Mouse (Mus musculus): ENCODE measurements around the gene Fcer1g. TPM values are rescaled to one million over a fixed set of nuclear protein-coding genes. Genes with fewer than 3 reads are reported as not detected.

Gene Fcer1g
- polyA plus RNA-seq, 1 experiment from 2014 or later = 19.3 TPM

DNA sequence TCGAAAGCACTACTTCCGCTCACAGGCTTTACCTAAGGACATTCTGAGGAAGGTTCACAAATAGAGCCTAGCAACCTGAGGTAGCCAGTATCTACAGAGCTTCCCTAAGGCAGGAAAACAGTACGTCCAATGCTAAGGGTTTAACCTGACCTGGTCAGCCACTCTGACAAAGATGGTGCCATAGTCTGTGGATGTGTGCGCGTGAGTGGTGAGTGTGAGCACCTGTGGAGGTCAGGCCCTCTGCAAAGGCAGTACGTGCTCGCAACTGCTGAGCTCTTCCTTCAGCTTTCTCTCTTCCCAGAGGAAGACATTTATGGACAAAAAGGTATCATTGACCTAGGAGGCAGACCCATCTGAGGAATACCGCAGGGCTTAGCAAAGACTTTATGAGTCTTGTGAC is 44.3 kb upstream of the Fcer1g start:
- Histone ChIP-seq H3K36me3 (ENCODE audit: control insufficient read depth, insufficient read depth, low read length) (peaks cover 29% of the 10 kb centered on the region), H3K4me1 (ENCODE audit: control insufficient read depth, insufficient read depth, low read length) (peaks cover 17% of the 10 kb centered on the region), H3K9me3 (replicated peaks; ENCODE audit: control insufficient read depth, low read length, poor library complexity, severe bottlenecking) (no peaks in the 10 kb centered on the region), H3K9ac (ENCODE audit: low read depth, low read length) (no peak overlapping the region), H3K27ac (ENCODE audit: low read length) (no peak overlapping the region), H3K4me2 (ENCODE audit: low read length) (no peak overlapping the region), H3K4me3 (ENCODE audit: low read depth, low read length) (no peak overlapping the region), H3K27me3 (ENCODE audit: control insufficient read depth, insufficient read depth, low read depth, low read length) (no peaks in the 10 kb centered on the region)
- WGBS = 95% methylated on average over 8 of the region's 8 CpGs
- no peak for ATAC-seq

GRCm38 (mm10) chr1:171277736-171278135 is 43.6 kb upstream of the Fcer1g start:
- ATAC-seq = no peak
- H3K27ac ChIP-seq (ENCODE audit: low read length) = no peak overlapping the region
- peaks cover 32% of the 10 kb centered on the region for H3K36me3 ChIP-seq (ENCODE audit: control insufficient read depth, insufficient read depth, low read length)
- H3K4me1 ChIP-seq (ENCODE audit: control insufficient read depth, insufficient read depth, low read length) = peaks cover 17% of the 10 kb centered on the region
- H3K4me3 ChIP-seq (ENCODE audit: low read depth, low read length) = no peak overlapping the region
- H3K9ac ChIP-seq (ENCODE audit: low read depth, low read length) = no peak overlapping the region
- H3K4me2 ChIP-seq (ENCODE audit: low read length) = no peak overlapping the region
- WGBS = 90% methylated on average over 10 of the region's 10 CpGs
- no peaks in the 10 kb centered on the region for H3K27me3 ChIP-seq (ENCODE audit: control insufficient read depth, insufficient read depth, low read depth, low read length)
- no peaks in the 10 kb centered on the region for H3K9me3 ChIP-seq (replicated peaks; ENCODE audit: control insufficient read depth, low read length, poor library complexity, severe bottlenecking)

DNA sequence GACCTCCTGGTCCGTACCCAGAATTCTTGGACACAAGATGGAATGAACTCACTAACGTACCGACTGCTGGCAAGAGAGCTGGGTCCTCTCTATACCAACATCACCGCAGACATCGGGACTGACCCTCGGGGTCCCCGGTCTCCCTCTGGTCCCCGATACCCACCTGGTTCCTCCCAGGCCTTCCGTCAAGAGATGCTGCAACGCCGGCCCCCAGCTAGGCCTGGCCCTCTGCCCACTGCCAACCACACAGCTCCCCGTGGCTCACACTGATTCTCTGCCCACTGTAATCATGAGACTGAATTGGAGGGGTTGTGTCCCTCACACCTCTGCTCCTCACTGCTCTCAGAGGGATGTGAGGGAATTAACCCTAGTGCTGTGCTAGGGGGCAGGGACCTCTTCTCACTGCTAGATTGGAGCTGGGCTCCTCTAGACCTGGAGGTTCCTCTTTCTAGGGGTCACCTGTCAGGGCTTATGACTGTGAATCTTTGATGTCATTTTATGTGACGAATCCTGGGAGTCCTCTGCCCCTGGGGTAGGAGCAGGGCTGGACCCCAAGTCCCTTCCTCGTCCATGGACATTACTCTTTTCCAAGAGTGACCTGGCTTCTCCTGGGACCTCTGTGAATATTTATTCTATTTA is 42.1 kb upstream of the Fcer1g start:
- no peak overlapping the region for H3K27ac ChIP-seq (ENCODE audit: low read length)
- H3K4me3 ChIP-seq (ENCODE audit: low read depth, low read length) = no peak overlapping the region
- no peak overlapping the region for H3K4me2 ChIP-seq (ENCODE audit: low read length)
- H3K27me3 ChIP-seq (ENCODE audit: control insufficient read depth, insufficient read depth, low read depth, low read length) = no peaks in the 10 kb centered on the region
- H3K4me1 ChIP-seq (ENCODE audit: control insufficient read depth, insufficient read depth, low read length) = peaks cover 18% of the 10 kb centered on the region
- peaks cover 33% of the 10 kb centered on the region for H3K36me3 ChIP-seq (ENCODE audit: control insufficient read depth, insufficient read depth, low read length)
- WGBS = 92% methylated on average over 14 of the region's 14 CpGs
- H3K9me3 ChIP-seq (replicated peaks; ENCODE audit: control insufficient read depth, low read length, poor library complexity, severe bottlenecking) = no peaks in the 10 kb centered on the region
- ATAC-seq = no peak
- no peak overlapping the region for H3K9ac ChIP-seq (ENCODE audit: low read depth, low read length)

DNA sequence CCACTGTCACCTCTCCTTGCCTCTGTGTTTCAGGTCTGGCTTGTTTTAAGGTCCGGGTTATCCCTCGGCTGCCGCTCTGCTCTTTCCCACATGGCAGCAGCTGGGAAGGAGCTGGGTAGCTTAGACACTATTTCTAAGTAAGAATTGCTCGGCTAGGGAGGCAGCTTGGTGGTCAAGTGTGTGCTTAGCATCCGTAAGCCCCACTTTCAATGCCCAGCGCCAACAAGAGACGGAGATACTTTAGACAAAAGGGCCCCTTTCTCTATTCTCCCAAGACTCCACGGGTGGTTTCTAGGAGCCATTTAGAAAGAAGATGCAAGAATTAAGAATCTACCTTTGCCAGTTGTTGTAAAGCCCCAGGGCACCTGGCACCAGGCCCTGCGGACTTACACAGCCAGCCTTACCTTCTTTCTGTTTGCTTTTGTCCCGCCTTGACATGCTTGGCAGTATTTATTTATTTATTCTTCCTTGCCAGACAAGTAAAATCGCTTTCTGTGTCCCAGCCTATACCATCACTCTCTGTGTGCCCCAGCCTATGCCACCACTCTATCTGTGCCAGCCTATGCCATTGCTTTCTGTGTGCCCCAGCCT is 41.1 kb upstream of the Fcer1g start:
- H3K9me3 ChIP-seq (replicated peaks; ENCODE audit: control insufficient read depth, low read length, poor library complexity, severe bottlenecking) = no peaks in the 10 kb centered on the region
- 75% methylated on average over 11 of the region's 11 CpGs for WGBS
- H3K27me3 ChIP-seq (ENCODE audit: control insufficient read depth, insufficient read depth, low read depth, low read length) = no peaks in the 10 kb centered on the region
- no peak overlapping the region for H3K4me3 ChIP-seq (ENCODE audit: low read depth, low read length)
- no peak overlapping the region for H3K27ac ChIP-seq (ENCODE audit: low read length)
- H3K4me2 ChIP-seq (ENCODE audit: low read length) = no peak overlapping the region
- peaks cover 19% of the 10 kb centered on the region for H3K4me1 ChIP-seq (ENCODE audit: control insufficient read depth, insufficient read depth, low read length)
- ATAC-seq = no peak
- peaks cover 33% of the 10 kb centered on the region for H3K36me3 ChIP-seq (ENCODE audit: control insufficient read depth, insufficient read depth, low read length)
- H3K9ac ChIP-seq (ENCODE audit: low read depth, low read length) = no peak overlapping the region

- no peak overlapping the region for H3K9ac ChIP-seq (ENCODE audit: low read depth, low read length)
- WGBS = 88% methylated on average over 12 of the region's 12 CpGs
- H3K4me3 ChIP-seq (ENCODE audit: low read depth, low read length) = no peak overlapping the region
- no peaks in the 10 kb centered on the region for H3K9me3 ChIP-seq (replicated peaks; ENCODE audit: control insufficient read depth, low read length, poor library complexity, severe bottlenecking)
- no peak overlapping the region for H3K27ac ChIP-seq (ENCODE audit: low read length)
- no peak overlapping the region for H3K4me2 ChIP-seq (ENCODE audit: low read length)
- H3K36me3 ChIP-seq (ENCODE audit: control insufficient read depth, insufficient read depth, low read length) = peaks cover 33% of the 10 kb centered on the region
- H3K27me3 ChIP-seq (ENCODE audit: control insufficient read depth, insufficient read depth, low read depth, low read length) = no peaks in the 10 kb centered on the region
- peaks cover 17% of the 10 kb centered on the region for H3K4me1 ChIP-seq (ENCODE audit: control insufficient read depth, insufficient read depth, low read length)
- no peak for ATAC-seq
These were observed 40.0 kb upstream of the Fcer1g start for GRCm38 (mm10) chr1:171274171-171274570.

- no peak for ATAC-seq
- WGBS = 96% methylated on average over 3 of the region's 3 CpGs
- Histone ChIP-seq H3K4me1 (ENCODE audit: control insufficient read depth, insufficient read depth, low read length) (peaks cover 17% of the 10 kb centered on the region), H3K36me3 (ENCODE audit: control insufficient read depth, insufficient read depth, low read length) (peaks cover 31% of the 10 kb centered on the region), H3K9ac (ENCODE audit: low read depth, low read length) (no peak overlapping the region), H3K4me3 (ENCODE audit: low read depth, low read length) (no peak overlapping the region), H3K27me3 (ENCODE audit: control insufficient read depth, insufficient read depth, low read depth, low read length) (no peaks in the 10 kb centered on the region), H3K27ac (ENCODE audit: low read length) (no peak overlapping the region), H3K4me2 (ENCODE audit: low read length) (no peak overlapping the region), H3K9me3 (replicated peaks; ENCODE audit: control insufficient read depth, low read length, poor library complexity, severe bottlenecking) (no peaks in the 10 kb centered on the region)
These were observed 37.9 kb upstream of the Fcer1g start for GRCm38 (mm10) chr1:171272086-171272485.

GRCm38 (mm10) chr1:171271622-171272021 is 37.5 kb upstream of the Fcer1g start:
- Histone ChIP-seq H3K4me3 (ENCODE audit: low read depth, low read length) (no peak overlapping the region), H3K9me3 (replicated peaks; ENCODE audit: control insufficient read depth, low read length, poor library complexity, severe bottlenecking) (no peaks in the 10 kb centered on the region), H3K36me3 (ENCODE audit: control insufficient read depth, insufficient read depth, low read length) (peaks cover 28% of the 10 kb centered on the region), H3K27ac (ENCODE audit: low read length) (no peak overlapping the region), H3K27me3 (ENCODE audit: control insufficient read depth, insufficient read depth, low read depth, low read length) (no peaks in the 10 kb centered on the region), H3K9ac (ENCODE audit: low read depth, low read length) (no peak overlapping the region), H3K4me1 (ENCODE audit: control insufficient read depth, insufficient read depth, low read length) (peaks cover 17% of the 10 kb centered on the region), H3K4me2 (ENCODE audit: low read length) (peak overlapping the region; percentile 75)
- WGBS = 72% methylated on average over 10 of the region's 10 CpGs
- ATAC-seq = no peak

DNA sequence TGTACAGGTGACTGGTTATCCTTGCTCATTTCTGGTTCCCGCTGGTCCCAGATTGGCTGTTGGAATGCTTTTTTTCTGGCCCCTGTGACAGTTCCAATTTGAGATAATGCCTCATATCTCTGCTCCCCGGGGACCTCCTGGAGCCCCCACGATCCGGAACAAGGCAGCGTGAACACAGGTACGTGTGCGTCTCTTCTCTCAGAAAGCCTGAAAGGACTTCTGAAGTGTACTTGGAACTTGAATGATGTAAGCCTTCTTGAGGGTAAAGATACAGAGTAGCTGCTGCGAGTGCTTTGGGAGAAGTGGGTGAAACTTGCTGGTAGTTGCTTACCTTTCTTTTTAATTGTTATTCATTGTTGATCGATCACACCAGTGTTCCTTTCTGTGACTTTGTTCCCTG is 37.0 kb upstream of the Fcer1g start:
- Histone ChIP-seq H3K9me3 (replicated peaks; ENCODE audit: control insufficient read depth, low read length, poor library complexity, severe bottlenecking) (no peaks in the 10 kb centered on the region), H3K4me2 (ENCODE audit: low read length) (peak overlapping the region; percentile 75), H3K9ac (ENCODE audit: low read depth, low read length) (peak overlapping the region; percentile 82), H3K27me3 (ENCODE audit: control insufficient read depth, insufficient read depth, low read depth, low read length) (no peaks in the 10 kb centered on the region), H3K36me3 (ENCODE audit: control insufficient read depth, insufficient read depth, low read length) (peaks cover 26% of the 10 kb centered on the region), H3K27ac (ENCODE audit: low read length) (no peak overlapping the region), H3K4me1 (ENCODE audit: control insufficient read depth, insufficient read depth, low read length) (peaks cover 17% of the 10 kb centered on the region), H3K4me3 (ENCODE audit: low read depth, low read length) (peak overlapping the region; percentile 83)
- 53% methylated on average over 9 of the region's 9 CpGs for WGBS
- ATAC-seq = no peak

GRCm38 (mm10) chr1:171270573-171270900 is 36.4 kb upstream of the Fcer1g start:
- H3K9ac ChIP-seq (ENCODE audit: low read depth, low read length) = peak overlapping the region; percentile 82
- peaks cover 21% of the 10 kb centered on the region for H3K36me3 ChIP-seq (ENCODE audit: control insufficient read depth, insufficient read depth, low read length)
- peak overlapping the region; percentile 75 for H3K4me2 ChIP-seq (ENCODE audit: low read length)
- H3K27ac ChIP-seq (ENCODE audit: low read length) = peak overlapping the region; percentile 70; the same call in 1 of the 2 replicates
- peak overlapping the region; percentile 83 for H3K4me3 ChIP-seq (ENCODE audit: low read depth, low read length)
- H3K9me3 ChIP-seq (replicated peaks; ENCODE audit: control insufficient read depth, low read length, poor library complexity, severe bottlenecking) = no peaks in the 10 kb centered on the region
- no peaks in the 10 kb centered on the region for H3K27me3 ChIP-seq (ENCODE audit: control insufficient read depth, insufficient read depth, low read depth, low read length)
- peak; percentile 78 for ATAC-seq
- peaks cover 17% of the 10 kb centered on the region for H3K4me1 ChIP-seq (ENCODE audit: control insufficient read depth, insufficient read depth, low read length)
- WGBS = 1% methylated on average over 18 of the region's 19 CpGs

All from midbrain, embryonic 16.5 days (tissue).